Mouse (Mus musculus) adrenal gland, postnatal 10 days (tissue): ENCODE data around the gene Lefty1. TPM values are rescaled to one million over a fixed set of nuclear protein-coding genes. Genes with fewer than 3 reads are reported as not detected.
"Not testable (repeated sequence)": the region's sequence is repeated elsewhere in the genome, so short reads cannot be mapped to it uniquely, and the experiment has no call there.

ENCODE experiments used
- DNase-seq: peaks from one replicate; pipeline ENCODE4 v3.0.0; 2021; ENCODE audit warnings: mixed read lengths
- total RNA-seq, 2 experiments: library from RNA; stranded (reverse); gene quantifications; 2 replicates each; pipeline ENCODE4 v1.2.3; 2021

The Lefty1 gene
- total RNA-seq, 2 experiments from 2014 or later: 0.63 to 0.79 TPM

DNA sequence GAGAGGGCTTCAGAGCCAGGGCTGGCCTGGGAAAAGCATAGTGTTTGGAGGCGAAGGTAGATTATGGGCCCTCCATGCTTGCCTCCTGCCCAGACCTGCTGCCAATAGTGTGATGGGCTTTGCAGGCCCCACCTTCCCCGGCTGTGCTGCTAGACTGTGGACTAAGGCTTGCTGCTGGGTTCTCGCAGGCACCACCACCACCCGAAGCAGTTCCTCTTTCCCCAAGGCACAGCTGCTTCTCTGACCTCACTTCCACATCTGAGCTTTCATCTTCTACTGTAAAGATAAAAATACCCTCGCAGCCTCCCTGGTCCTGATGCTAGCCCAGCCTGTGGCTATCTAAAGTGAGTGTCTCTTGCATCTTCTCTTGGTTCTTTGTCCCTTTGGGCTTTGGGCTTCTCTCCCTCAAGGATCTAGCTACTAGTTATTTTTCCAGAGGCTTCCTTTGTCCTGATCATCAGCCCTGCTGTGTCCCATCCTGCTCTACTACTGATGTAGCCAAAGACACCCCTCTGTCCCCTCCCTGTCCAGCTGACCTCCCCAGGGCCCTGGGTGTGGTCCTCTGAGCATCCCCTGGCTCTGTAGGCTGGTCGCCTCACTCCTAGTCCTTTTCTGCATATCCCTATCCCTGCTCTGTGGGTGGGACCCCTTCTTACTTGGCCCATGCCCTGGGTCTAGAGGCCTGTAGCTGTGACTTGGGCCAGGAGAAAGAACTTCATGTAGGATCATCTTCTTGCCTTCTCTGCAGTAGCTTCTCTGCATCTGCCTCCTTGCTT lies 12.4 kb upstream of the Lefty1 start:
- DNase-seq: no peak

DNA sequence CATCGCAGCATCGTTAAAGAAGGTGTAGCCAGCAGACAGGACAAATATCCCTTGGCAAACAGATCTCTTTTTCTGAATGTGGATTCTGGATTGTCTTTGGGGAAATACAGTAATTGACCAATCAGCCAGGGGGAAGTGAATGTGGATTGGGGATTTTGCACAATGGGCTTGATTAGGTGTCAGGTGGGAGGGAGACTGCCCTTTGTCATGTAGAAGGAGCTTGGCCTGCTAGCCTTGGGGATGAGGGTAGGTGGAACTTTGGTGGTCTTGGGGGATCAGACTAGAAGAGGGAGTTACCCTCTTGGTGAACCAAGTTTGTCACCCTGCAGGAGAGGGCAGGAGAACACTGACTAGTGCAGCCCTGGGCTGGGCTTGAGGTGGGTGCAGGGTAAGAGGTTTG lies 10.1 kb upstream of the Lefty1 start:
- DNase-seq: no peak

DNA sequence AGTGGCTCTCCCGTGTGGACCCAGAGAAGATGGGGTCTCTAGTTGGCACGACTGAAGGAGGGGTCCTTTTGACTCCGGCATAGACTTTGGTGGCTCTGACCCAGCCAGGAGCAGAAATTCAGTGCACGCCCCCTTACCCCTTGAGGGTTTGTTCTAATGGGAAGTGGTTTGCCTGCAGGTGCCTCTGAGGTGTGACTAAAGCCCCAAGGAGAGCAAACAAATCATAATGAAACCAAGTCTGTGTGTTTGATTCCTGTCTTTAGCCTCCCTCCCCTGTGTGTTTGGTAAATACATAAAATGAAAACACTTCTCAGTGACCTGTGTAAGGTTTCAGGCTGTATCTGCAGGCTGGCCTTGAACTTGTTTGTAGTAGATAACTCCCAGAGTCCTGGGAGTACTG lies 8.5 kb upstream of the Lefty1 start:
- no peak for DNase-seq

DNA sequence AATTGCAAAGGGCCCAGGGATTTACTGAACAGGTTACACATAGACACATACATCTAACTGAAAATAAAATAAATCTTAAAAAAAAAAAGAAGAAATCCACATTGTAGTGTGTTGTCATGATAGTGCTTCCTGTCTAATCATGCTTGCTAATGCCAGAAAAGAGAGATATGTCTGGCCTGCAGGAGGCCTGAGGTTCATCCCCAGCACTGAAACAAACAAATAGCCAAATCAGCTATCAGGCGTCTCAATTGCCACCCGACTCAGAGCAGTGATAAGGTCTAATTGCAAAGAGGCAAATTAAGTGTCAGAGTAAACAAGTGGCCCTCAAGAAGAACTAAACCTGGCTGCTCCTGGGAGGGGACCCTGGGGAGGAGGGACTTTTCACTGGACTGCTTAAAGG lies 5.2 kb upstream of the Lefty1 start:
- no peak for DNase-seq

DNA sequence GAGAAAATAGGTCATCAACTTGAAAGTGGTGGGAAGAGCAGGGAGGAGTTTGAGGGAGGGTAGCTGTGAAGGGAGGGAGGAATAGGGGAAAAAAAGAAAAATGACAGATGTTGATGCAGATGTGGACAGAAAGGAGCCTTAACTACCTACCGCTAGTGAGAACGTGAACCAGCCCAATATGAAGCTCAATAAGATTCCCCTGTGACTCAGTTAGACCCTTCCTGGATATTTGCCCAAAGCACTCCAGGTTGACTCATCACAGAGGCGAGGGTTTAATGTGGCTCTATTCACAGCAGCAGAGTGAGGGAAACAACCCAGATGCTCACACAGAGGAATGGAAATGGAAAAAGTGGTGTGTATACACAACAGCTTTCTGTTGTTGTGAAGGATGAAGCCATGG lies 3.7 kb upstream of the Lefty1 start:
- DNase-seq: no peak

DNA sequence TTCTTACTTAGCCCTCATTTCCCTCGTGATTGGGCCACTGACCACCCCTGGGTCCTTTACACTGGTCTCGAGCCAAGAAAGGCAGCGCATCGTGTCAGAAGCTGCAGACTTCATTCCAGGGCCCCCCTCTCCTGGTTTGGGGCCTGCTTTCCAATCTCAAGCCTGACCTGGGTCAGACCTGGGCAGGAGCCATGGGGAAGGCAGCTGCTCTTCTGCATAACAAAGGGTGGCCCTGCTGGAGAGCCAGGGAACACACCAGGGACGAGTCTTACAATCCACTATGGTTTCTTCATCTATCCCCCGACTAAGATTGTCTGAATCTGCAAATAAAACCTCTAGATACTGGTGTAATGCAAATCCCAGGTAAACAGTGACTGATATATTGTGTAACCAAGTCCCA lies 1.2 kb upstream of the Lefty1 start:
- no peak for DNase-seq

DNA sequence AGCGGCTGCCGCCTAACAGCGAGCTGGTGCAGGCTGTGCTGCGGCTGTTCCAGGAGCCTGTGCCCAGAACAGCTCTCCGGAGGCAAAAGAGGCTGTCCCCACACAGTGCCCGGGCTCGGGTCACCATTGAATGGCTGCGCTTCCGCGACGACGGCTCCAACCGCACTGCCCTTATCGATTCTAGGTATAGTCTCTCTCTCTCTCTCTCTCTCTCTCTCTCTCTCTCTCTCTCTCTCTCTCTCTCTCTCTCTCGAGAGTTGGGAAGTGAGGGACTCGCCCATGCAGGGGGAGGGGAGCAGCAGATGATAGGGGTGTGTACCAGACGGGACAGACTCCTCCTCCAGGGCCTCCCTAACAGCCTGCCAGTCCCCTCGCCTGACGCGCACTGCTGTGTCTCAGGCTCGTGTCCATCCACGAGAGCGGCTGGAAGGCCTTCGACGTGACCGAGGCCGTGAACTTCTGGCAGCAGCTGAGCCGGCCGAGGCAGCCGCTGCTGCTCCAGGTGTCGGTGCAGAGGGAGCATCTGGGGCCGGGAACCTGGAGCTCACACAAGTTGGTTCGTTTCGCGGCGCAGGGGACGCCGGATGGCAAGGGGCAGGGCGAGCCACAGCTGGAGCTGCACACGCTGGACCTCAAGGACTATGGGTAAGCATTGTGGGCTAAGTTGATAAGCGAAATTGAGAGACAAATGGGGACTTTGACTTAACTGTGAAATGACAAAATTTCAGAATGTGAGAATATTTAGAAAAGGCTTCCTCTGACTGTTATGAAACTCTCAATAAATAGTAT lies 2.0 kb downstream of the Lefty1 start:
- peak; percentile 62 for DNase-seq

DNA sequence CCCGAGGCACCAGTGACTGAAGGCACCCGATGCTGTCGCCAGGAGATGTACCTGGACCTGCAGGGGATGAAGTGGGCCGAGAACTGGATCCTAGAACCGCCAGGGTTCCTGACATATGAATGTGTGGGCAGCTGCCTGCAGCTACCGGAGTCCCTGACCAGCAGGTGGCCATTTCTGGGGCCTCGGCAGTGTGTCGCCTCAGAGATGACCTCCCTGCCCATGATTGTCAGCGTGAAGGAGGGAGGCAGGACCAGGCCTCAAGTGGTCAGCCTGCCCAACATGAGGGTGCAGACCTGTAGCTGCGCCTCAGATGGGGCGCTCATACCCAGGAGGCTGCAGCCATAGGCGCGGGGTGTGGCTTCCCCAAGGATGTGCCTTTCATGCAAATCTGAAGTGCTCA lies 2.8 kb downstream of the Lefty1 start:
- not testable (repeated sequence) for DNase-seq

DNA sequence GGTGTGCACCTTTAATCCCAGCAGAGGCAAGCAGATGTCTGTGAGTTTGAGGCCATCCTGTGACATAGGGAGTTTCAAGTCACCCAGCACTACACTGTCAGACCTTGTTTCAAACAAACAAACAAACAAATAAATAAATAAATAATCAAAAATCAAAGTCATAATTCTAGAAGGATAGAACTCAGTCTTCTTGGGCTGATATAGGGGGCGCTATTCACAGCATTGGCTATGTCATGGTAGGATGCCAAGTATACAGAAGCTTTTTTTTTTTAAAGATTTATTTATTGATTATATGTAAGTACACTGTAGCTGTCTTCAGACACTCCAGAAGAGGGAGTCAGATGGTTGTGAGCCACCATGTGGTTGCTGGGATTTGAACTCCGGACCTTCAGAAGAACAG lies 4.0 kb downstream of the Lefty1 start:
- not testable (repeated sequence) for DNase-seq

DNA sequence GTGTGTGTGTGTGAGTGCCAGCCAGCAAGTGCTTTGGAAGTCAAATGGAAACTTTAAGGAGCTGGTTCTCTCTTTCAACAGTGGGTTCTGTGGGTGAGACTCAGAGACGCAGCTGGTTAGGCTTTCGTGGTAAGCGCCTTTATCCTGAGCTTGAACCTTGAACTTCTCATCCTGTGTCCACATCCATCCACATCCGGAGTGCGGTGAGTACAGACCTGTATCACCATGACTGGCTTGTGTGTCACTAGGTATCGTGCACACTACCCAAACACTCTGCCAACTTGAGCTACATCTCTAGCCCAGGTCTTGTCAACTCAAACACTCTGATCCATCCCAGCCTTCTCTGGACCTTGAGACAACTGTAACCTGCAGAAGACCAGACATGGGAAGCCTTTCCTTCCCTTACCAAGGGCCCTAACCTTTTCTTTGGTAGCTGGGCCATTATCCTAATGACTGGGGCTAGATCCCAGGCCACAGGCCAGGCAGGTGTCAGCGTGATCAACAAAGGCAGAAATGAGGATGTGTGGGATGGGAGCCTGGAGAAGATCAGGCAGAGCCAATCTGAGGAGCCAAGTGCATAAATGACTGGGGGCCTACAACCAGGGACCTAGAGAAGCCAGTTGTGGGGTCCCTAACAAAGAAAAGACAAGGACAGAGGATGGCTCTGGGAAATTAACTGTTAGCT lies 6.1 kb downstream of the Lefty1 start:
- DNase-seq: no peak

DNA sequence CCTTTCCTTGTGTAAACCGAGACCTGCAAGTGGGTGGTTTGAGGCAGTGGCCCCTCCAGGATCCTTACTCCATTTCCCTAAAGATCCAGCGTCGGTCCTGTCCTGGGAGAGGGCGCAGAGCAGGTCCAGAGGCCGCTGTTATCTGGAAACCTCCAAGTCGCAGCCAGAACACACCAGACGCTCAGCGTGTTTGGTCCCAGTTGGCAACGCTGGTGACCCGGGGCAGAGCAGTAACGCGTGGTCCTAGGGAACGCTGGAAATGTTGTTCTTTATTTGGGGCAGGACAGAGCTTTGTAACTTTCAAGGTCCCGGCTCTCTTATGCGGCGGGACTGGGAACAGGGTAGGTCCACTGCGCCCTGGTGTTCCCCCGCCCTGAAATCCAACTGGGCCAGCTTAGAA lies 6.9 kb downstream of the Lefty1 start:
- peak; percentile 54 for DNase-seq

DNA sequence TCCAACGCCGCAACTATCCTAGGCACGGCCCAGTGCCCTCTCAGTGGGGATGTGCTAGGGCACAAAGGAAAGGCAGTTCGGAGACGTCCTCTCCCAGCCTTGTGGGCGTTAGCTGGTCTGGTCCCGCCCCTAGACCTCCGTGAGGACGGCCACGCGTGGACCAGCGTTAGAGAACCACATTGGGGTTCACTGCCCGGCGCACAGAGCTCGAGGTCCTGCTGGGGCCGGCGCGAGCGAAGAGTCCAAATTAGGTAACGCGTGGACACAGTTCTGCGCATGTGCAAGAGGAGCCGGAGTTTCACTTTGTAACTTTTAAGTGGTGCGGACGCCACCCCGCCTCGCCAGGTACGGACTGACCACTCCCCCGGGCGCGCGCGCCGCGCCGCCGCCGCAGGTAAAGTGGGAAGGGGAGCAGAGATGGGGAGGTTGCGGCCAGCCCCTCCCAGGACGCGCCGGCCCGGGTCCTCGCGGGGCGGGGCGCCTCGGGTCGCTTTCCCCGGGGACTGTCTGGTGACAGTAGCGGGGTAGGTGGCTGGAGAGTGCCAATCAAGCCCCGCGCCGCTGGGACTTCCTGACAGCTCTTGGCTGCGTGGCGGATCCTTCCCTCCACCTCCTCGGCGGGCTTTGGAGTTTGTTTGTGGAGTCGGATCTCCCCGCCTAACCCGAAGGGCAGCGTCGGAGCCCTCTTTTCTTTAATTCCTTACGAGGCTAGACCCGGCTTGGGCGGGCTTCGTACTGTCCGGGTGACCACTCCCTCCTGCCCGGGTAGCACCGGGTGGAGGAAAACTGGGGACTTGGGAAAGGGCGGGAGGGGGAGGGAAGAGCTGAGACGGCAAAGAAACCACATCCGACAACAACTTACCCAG lies 7.6 kb downstream of the Lefty1 start, which contains the start of gene Tmem63a:
Gene Tmem63a, plus strand, starts transcription at position 179 of the 866 bp plus-strand sequence.
- DNase-seq: peak; percentile 84

DNA sequence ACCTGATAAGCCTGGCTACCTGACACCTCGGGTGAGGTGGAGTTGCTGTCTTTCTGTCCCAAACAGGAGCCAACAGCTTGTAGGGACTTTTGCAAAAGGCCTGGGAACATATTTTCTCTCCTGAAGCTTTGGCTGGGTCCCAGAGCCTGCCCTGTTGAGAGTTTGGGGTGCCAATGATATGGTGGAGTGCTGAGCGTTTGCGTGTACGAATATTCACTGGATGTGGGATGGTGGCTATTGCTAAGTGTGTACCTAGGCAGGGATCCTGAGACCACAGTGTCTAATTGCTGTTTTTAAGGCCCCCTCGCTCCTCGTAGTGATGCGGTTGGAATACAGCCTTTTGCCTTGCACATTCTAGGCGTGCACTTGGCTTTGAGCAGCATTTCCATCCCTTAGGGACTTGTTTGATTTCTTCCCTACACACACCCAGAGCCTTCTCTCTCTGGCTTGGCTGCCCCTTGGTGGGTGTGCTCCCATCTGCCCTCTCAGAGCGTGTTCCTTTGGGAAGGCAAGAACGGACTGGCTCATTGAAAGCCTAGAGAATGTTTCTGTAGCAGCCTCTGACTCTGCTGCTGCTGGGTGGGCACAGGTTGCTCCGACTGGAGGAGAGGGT lies 8.3 kb downstream of the Lefty1 start:
- DNase-seq: no peak

DNA sequence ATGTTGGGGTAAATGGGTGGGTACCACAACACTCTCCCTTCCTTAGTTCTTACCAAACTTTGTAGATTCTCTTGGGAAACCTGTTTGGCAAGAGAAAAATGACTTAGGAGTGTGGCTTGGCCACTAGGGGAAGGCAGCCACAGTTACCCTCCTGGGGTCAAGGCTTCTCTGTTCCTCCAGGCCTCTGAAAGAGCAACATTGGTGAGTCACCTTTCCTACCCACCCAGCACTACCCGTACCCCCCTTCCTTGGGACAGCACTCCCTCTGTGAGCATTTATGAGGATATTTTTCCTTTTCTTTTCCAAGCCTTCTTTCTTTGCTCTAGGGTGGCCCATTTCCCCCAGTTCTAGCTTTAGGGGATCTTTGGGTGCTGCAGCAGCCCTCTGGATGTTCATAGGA lies 9.1 kb downstream of the Lefty1 start:
- peak; percentile 53 for DNase-seq

DNA sequence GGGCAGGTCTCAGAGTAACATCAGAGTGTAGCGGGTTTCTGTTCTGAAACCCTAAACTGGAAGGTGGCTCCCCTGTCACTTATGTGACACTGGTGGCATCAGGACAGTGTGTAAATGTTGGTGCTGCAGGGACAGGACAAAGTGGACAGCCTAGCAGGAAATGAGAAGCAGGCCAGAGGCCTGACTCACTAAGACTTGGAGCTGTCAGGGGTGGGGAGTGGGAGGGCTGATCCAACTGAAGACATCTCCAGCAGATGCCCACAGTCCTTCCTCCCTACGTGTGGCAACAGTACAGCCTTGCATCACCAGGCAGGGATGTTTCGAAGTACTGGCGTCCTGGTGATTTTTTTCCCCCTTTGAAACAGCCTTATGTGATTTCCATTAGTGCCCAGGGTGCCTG lies 9.7 kb downstream of the Lefty1 start:
- DNase-seq: peak; percentile 45

DNA sequence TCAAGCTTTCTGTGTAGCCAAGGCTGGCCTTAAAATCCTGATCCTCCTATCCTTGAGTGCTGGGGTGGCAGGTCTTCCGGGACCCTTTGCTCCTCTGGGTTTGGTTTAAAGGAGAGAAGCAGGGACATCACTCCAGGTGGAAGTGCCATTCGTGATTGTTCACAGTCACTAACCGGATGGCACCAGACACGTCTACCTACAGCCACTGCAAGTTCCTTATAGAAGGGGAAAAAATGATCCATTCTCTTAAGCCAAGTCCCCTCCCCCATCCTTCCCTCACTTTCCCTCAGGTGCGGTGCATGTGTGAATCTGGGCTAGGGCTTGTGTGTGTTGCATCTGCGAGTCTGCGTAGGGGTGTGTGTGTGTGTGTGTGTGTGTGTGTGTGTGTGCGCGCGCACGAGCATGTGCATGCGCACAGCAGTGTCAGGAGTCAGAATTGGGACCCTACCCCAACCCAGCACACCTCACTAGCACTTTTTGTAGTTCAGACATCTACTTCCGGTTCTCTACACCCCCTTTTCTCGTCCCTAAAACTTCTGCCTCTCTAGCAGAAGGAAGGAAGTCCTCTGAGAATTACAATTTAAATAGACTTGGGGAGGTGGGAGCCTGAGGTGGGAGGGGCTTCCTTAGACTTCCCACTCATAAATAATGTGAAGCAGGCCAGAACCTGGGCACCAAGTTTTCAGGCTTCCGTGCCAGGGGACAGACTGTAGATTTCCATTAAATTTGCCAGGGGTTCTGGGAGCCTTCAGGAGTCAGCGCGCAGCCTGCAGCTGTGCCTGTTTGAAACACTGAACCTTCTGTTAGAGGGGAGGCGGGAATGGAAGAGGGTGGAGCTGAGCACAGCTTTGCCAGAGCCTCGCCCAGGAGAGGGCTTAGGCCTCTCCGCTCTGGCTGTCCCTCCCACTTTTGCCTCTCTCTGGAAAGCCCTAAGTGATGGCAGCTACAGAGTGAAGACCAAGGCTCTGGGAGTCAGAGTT lies 10.5 kb downstream of the Lefty1 start:
- DNase-seq: peak; percentile 66

DNA sequence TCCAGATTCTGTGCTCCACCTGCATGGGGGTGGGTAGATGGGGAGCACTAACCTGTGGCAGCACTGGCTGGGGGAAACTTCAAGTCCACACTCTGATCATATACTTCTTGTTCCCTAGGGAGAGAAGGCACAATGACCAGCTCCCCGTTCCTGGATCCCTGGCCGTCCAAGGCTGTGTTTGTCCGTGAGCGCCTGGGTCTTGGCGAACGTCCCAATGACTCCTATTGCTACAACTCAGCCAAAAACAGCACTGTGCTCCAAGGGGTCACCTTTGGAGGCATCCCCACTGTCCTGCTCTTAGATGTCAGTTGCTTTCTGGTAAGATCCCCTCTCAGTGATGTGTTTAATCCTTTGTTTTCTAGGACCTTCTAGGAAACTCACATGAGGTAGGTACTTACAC lies 11.6 kb downstream of the Lefty1 start:
- peak; percentile 83 for DNase-seq

DNA sequence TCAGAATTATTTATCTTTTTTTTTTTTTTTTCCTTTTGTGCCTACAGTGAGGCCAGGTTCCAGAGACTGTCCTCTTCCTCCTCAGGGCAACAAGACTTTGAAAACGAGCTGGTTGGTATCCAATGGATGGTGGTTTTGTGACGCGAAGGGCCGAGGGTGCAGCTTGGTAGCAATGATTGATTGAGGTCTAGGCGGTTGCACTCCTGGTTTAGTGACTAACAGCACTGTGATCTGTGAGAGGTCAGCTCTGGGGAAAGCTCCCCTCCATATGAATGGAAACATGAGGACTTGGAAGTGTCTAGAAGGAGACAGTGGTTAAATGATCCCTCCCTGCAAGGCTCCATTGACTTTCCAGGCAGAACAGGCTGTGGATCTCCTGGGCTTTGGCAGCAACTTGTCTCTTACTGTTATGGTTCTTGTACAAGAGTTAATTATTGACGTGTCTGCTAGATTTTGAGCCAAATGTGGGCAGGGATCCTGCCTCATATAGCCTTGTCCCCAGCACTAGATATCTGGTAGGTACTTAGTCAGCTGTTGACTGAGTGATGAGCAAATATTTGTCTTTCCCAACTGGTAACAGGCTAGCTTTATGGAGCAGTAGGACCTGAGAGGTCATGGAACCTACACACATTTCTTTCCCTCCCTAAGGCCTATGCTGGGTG lies 17.4 kb downstream of the Lefty1 start:
- no peak for DNase-seq

DNA sequence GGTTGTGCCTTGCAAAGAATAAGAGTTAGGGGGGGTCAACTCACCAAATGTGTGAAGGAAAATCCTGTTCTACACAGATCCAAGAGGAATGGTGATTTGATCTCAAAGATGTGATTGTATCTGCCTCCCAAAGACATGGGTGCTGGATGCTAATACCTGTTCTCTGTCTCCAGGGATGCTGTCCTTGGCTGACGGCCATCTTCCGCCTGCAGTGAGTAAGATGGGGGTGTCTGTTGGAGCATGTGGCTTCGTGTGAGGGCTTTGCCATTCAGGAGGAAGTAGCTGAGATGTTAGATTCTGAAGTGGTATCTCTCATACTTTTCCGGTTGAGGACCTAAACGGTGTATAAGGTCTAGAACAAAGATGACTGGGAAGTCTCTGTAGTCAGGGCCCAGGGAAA lies 18.0 kb downstream of the Lefty1 start:
- no peak for DNase-seq

DNA sequence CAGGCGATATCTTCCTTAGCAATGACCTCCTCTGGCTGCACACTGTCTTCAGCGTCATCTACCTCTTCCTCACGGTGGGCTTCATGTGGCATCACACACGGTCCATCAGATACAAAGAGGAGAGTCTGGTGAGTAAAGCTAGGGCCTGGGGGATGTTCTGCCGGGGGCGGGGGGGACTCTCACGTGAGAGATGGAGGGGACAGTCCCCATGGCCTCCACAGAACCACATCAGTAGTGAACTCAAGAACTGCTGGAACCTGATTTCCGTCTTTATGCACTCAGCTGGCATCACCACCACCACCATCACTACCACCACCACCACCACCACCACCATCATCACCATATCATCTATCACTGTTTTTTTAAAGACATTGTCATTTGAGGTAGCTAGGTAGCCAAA lies 21.6 kb downstream of the Lefty1 start:
- no peak for DNase-seq
